Mouse (Mus musculus): ENCODE data around the gene H3f3a. TPM values are rescaled to one million over a fixed set of nuclear protein-coding genes. Genes with fewer than 3 reads are reported as not detected.
"Not testable (repeated sequence)": the region's sequence is repeated elsewhere in the genome, so short reads cannot be mapped to it uniquely, and the experiment has no call there.

H3f3a gene
- total RNA-seq (2021), result 100 to 1,000 TPM; 365 to 366 TPM

GRCm38 (mm10) chr1:180813885-180814740 lies at the start of gene H3f3a:
Gene H3f3a, minus strand, starts transcription at chr1:180813943.
- DNase-seq, result peak in 1 of 2 experiments; percentile 77

- DNase-seq, result no peak
Measured at GRCm38 (mm10) chr1:180860030-180860429, 46.3 kb upstream of the H3f3a start.

- DNase-seq, result no peak
Measured at GRCm38 (mm10) chr1:180858763-180859162, 45.0 kb upstream of the H3f3a start.

GRCm38 (mm10) chr1:180850316-180851270 lies 36.9 kb upstream of the H3f3a start, which contains the start of gene Sde2:
Gene Sde2, plus strand, starts transcription at chr1:180851127.
- DNase-seq, result peak; percentile 100

- peak in 1 of 2 experiments; percentile 26 for DNase-seq
Measured at GRCm38 (mm10) chr1:180849701-180850301, 36.1 kb upstream of the H3f3a start.

- DNase-seq, result peak; percentile 43 to 52
Measured at GRCm38 (mm10) chr1:180848511-180849241, 34.9 kb upstream of the H3f3a start.

- DNase-seq, result peak; percentile 48 to 56
Measured at GRCm38 (mm10) chr1:180848114-180848510, 34.4 kb upstream of the H3f3a start.

- no peak for DNase-seq
Measured at GRCm38 (mm10) chr1:180841561-180842300, 28.0 kb upstream of the H3f3a start.

GRCm38 (mm10) chr1:180839201-180839910 lies 25.6 kb upstream of the H3f3a start:
- no peak for DNase-seq

GRCm38 (mm10) chr1:180838014-180838413 lies 24.3 kb upstream of the H3f3a start:
- DNase-seq, result no peak

GRCm38 (mm10) chr1:180837186-180837585 lies 23.4 kb upstream of the H3f3a start:
- DNase-seq, result no peak

GRCm38 (mm10) chr1:180836467-180836866 lies 22.7 kb upstream of the H3f3a start:
- not testable (repeated sequence) for DNase-seq

GRCm38 (mm10) chr1:180835273-180836015 lies 21.7 kb upstream of the H3f3a start:
- DNase-seq, result no peak

GRCm38 (mm10) chr1:180830588-180831346 lies 17.0 kb upstream of the H3f3a start:
- DNase-seq, result no peak

- no peak for DNase-seq
Measured at GRCm38 (mm10) chr1:180830175-180830574, 16.4 kb upstream of the H3f3a start.

- DNase-seq, result no peak
Measured at GRCm38 (mm10) chr1:180829775-180830174, 16.0 kb upstream of the H3f3a start.

- no peak for DNase-seq
Measured at GRCm38 (mm10) chr1:180826634-180827033, 12.9 kb upstream of the H3f3a start.

- DNase-seq, result no peak
Measured at GRCm38 (mm10) chr1:180824721-180825120, 11.0 kb upstream of the H3f3a start.

GRCm38 (mm10) chr1:180823716-180824115 lies 10.0 kb upstream of the H3f3a start:
- DNase-seq, result no peak
